Mouse (Mus musculus): ENCODE results near the gene Olfr510.
"Not testable (repeated sequence)": the region's sequence is repeated elsewhere in the genome, so short reads cannot be mapped to it uniquely, and the experiment has no call there.

- not testable (repeated sequence) for TF ChIP-seq CTCF (IDR thresholded peaks at IDR 0.05; ENCODE audit: borderline replicate concordance, insufficient read depth, low read depth, low read length); POLR2A (IDR thresholded peaks at IDR 0.05; ENCODE audit: borderline replicate concordance, insufficient read depth, low read length)
Measured at GRCm38 (mm10) chr7:108616781-108617180, 49.4 kb upstream of the Olfr510 start.
